Mouse (Mus musculus) heart, adult 2 months (tissue): ENCODE measurements around the gene Pcolce2.

Experiments used
- CTCF ChIP-seq: fragments of 200-600 bp; IDR thresholded peaks from 2 replicates; pipeline ENCODE4 v1.8.1; 2022; ENCODE audit warnings: antibody characterized with exemption, mild to moderate bottlenecking, moderate library complexity
- EP300 ChIP-seq: fragments of 200-500 bp; IDR thresholded peaks from 2 replicates; pipeline ENCODE4 v1.6.1; 2011; ENCODE audit warnings: low read depth, low read length, control low read depth; ENCODE audit not compliant: insufficient read depth
- POLR2A ChIP-seq: fragments of 200-500 bp; IDR thresholded peaks from 2 replicates; pipeline ENCODE4 v1.6.1; 2011; ENCODE audit warnings: mild to moderate bottlenecking, low read depth, low read length, control low read depth; ENCODE audit not compliant: insufficient read depth

DNA sequence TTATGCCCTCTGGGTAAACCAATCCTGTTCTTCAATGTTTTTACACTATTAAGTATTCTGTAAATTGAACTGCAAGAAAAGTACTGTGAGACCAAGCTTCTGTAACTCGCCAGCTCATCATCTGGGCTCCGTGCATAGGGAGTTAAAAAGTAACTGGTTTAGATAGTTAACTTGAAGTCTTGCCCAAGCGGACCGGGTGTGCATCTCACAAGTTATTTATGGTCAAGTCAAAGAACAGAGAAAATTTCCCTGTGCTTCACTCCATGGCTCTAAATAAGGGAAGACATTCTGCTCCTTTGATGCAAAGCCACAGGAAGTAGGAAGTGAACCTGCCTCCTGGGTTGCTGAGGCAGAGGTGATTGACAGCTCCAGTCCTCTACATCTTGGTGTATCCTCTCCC is 43.1 kb upstream of the Pcolce2 start:
- TF ChIP-seq POLR2A (no peak), CTCF (no peak), EP300 (no peak)
